Mouse (Mus musculus): ENCODE results near the gene Zbtb7b.
"Not testable (repeated sequence)": the region's sequence is repeated elsewhere in the genome, so short reads cannot be mapped to it uniquely, and the experiment has no call there.

The Zbtb7b gene

DNA sequence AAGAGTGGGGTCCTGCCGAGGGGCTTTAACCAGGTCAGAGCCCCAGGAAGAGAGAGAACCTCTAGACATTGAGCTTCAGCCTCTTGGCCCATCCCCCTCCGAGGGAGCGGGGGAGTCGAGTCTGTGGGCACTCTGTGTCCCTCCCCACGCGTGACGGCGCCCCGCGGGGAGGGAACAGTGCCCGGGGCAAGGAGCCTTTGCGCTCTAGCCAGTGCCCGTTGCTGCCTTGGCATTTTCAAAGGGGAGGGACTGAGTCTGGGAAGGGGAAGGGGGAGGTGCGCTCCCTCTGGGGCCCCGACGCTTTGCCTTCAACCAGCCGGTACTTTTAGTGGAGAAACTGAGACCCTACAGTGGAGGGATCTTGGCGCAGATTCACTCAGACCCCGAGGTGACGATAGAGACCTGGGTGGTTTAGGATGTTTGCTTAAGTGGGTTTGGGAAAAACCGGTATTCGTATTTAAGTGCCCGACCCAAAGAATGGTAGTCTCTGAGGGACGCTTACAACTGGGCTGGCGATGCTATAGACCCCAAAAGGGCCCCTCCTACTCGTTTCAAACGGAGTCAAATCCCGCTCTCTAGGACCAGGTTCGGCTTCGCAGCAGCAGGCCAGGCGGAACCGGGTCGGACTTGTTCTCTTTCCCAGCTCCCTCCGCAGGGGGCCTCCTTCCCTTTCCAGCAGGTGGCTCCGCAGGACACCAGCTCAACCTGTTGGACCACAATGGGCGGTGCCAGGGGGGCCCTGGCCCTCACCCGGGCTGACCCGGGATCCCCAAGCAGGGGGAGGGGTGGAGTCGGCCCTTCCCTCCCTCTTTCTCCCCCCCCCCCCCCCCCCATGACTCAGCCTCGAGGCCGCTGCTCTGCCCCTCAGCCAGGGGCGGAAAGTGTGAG lies at the start of gene Zbtb7b:
Gene Zbtb7b, minus strand, starts transcription at position 771 of the 888 bp plus-strand sequence.
- DNase-seq, result peak; percentile 94

DNA sequence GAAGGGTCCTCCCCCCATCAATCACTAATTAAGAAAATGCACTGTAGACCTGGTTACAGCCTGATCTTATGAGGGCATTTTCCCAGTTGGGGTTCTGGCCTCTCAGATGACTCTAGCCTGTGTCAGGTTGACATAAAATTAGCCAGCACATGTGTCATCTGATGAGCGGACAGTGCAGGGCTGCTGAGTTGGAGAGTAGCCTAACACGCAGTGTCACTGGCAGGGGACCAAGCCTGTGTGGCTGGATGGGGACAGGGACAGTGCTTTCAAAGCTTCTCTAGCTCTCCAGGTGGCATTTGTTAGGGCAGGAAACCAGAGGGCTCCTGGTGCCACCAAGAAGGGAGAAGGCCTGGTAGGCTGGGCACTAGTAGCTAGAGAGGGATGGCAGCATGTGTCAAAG lies 46.1 kb upstream of the Zbtb7b start:
- DNase-seq, result no peak

DNA sequence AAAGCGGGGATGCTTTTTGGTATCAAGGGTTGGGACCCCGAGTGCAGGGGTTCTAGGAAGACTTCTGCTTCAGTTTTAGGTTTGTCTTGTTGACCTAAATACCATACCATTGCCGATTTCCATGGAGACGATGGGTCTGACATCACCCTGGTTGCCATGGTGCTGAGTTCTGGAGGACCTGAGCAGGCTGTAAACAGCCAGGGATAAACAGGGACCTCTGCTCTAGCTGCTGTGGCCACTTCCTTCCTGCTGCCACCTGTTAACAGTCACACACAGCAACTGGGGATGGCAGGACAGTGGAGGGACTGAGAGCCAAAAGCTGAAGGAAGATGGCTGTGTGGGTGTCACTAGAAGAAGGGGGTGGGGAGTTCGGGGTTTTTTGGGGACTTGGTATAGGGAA lies 42.7 kb upstream of the Zbtb7b start:
- DNase-seq, result no peak

DNA sequence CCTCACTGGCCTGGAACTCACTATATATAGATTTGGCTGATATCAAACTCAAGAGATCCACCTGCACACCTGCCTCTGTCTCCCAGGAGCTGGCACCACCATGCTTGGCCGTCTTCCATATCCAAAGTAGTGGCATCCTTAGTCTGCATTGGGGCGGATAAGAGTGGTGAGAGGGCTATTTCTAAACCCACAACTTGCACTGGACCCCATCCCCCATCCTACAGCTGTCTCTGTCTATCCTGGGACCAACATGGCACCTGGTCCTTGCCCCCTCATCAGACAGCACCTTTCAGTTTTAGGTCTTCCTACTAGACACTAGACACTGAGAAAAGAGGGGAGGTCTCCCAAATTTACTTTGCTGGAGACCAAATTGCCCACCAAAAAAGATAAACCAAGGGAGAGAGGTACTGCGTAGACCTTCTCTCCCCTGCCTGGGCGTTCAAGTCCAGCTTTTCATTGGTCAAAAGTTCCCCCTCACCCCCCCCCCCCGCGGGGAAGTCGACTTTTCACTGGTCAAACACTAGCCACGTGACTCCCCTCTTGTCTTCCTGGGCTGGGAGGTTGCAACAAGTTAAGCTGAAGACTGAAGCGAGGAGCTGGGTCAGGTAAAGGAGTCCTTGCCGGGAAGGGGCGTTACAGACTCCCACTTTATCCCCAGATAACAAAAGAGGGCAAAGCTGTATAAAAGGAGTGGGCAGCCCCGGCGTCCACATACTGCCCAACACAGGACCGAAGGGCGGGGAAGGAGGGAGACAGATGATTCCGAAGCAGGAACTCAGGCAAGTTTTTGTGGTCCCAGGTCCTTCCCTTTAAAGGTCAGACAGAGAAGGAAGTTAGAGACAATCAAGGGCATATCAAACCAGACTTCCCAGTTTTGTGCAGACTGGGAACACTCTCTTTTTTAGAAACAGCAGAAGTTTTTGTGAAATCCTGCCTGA lies 41.9 kb upstream of the Zbtb7b start, which contains the start of gene Pbxip1:
Gene Pbxip1, plus strand, starts transcription at position 531 of the 938 bp plus-strand sequence.
- peak; percentile 82 for DNase-seq

DNA sequence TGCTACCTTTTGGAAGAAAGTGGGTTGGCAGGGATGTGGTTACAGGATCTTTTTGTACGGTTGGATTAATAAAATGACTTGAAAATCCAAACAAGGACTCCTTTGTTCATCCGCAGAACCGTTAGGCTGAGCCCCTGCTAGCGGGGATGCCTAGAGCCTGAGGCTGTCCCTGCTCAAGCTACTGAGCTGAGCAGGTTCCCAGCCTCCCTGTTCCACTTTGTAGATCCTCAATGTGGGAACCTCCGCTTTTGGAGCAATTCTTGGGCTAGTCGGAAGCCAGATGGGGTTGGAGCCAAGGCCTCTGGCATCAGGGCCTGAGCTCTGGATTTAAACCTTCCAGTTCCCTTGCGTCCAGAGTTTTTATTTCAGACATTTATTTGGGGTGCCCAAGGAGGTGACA lies 40.5 kb upstream of the Zbtb7b start:
- DNase-seq, result no peak

DNA sequence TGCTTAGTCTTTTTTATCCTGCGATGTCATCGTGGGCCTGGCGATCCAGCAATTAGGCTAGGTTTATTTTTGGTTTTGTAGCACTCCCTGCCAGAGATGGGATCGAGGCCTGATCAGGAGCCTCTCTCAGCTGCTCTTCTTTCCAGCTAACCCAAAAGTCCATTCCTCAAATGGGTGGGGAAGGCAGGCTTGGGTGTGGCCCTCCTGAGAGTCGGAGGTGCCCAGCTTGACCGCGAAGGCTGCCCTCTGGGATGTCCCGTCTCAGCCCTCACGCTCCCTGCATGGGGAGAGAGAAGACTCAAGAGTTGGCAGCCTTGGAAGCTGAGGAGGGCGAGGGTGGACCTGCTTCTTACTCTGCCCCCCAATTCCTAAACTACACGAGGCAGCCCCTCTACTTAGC lies 40.0 kb upstream of the Zbtb7b start:
- DNase-seq, result no peak

DNA sequence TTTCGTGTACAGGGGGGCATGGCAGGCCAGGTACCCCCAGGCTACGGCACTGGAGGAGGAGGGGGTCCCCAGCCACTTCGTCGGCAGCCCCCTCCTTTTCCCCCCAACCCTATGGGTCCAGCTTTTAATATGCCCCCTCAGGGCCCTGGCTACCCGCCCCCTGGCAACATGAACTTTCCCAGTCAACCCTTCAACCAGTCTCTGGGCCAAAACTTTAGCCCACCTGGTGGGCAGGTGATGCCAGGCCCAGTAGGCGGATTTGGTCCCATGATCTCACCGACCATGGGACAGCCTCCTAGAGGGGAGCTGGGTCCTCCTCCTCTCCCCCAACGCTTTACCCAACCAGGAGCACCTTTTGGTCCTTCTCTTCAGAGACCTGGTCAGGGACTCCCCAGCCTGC lies 38.0 kb upstream of the Zbtb7b start:
- no peak for DNase-seq

DNA sequence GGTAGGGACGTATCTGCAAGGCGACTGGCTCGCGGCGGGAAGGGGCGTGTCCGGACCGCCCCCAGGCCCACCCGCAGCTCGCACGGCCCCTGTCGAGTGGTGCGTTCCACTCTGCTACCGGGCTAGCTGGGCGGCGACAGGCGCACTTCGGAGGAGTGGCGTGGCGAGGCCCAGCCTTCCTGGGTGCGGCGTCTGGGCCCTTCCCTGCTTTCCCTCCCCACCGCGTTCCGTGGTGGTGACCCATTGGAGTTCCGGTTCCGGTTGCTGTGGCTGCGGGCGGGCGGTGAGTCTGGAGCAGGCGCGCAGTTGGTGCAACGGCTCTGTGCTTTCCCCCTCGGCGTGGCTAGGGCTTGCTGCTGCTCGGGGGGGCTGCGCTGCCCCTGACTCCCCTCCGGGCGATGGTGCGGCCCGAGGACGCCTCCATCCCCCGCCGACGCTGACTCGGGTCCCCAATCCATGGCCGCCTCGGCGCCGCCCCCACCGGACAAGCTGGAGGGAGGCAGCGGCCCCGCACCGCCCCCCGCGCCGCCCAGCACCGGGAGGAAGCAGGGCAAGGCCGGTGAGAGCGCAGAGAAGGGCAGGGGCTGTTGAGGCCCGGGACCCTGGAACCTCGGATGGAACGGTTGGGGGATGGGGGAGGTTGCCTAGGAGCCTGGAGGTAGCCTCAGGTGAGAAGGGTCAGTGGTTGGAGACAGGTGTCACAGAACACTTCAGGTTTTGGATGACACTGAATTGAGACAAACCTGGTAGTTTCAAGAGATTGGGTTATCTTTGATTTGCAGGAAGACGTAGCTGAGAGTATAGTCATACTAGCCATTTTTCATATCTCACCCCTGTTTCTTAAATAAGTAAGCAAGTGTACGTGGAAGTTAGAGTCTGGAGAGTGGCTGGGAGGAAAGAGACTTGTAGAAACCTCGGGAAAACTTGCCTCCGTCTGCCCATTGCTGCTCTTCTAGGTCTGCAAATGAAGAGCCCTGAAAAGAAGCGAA lies 35.9 kb upstream of the Zbtb7b start, which contains the start of gene Pygo2:
Gene Pygo2, plus strand, starts transcription at position 44 of the 989 bp plus-strand sequence.
- peak; percentile 97 for DNase-seq

DNA sequence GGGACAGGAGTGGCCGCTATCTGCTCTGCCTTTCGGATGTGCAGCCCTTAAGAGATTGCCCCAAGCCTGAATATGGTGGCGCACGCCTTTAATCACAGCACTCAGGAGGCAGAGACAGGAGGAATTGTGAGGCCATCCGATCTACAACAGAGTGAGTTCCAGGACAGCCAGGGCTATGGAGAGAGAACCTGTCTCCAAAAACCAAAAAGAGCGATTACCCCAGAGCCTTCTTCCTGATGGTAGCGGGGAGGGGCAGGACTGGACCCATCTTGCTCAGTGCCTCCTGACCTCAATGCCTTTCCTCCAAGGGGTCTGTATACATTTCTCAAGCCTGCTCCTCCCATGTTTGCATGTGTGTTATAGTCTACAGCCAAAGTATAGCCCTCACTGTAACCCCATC lies 34.4 kb upstream of the Zbtb7b start:
- not testable (repeated sequence) for DNase-seq

DNA sequence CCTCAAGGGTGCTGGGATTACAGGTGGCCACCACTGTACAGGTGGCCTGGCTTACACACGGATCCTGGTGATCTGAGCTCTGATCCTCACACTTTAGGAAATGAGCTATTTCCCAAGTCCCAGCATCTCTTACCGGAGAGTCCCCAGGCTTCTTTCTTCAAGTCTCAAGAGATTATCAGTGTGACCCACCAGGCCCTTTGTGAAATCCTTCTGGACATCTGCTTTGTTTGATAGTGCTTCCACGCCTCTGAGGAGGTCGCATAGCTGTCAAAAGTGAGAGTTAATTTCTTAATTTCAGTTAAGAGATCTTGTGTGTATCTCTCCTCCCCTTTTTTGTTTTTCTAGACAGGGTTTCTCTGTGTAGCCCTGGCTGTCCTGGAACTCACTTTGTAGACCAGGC lies 31.3 kb upstream of the Zbtb7b start:
- no peak for DNase-seq

DNA sequence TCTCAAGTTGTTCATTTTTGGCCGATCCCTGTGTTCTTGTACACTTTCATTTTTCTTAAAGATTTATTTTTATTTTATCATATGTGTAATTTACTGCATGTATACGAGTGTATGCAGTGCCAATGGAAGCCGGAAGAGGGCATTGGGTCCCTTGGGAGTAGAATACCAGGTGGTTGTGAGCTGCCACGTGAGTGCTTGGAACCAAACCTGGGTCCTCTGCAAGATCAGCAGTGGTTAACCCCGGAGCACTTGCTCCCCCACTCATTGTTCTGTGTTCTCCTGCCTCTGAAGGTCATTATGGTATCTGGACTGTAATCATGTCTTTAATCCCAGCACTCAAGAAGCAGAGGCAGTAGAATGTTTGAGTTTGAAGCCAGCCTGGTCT lies 30.6 kb upstream of the Zbtb7b start:
- DNase-seq, result no peak

DNA sequence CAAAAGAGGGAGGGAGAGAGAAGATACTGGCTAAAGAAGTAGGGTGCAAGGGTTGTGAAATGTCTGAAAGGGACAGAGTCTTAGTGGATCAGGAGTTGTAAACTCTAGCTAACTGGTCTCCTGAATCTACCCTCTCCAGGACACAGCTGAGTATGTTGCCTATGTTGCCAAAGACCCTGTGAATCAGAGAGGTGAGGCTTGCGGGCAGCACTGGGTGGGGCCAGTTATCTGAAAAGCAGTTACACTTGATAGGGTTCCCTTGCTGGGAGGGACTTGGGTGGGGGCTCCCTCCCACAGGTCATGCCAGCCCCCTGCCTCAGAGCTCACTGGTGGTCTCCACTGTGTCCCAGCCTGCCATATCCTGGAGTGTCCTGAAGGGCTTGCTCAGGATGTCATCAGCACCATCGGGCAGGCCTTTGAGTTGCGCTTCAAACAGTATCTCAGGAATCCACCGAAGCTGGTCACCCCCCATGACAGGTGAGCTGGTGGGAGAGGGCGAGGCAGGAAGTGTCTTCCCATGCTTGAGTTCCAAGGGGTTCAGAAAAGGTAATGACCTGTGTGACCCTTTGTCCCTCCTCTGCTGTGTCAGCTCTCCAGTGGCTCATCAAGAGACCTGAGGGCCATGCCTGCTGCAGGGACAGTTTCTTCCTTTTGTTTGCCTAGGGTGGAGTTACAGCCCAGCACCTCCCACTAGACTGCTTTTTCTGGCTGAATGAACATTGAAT lies 30.0 kb upstream of the Zbtb7b start:
- no peak for DNase-seq

DNA sequence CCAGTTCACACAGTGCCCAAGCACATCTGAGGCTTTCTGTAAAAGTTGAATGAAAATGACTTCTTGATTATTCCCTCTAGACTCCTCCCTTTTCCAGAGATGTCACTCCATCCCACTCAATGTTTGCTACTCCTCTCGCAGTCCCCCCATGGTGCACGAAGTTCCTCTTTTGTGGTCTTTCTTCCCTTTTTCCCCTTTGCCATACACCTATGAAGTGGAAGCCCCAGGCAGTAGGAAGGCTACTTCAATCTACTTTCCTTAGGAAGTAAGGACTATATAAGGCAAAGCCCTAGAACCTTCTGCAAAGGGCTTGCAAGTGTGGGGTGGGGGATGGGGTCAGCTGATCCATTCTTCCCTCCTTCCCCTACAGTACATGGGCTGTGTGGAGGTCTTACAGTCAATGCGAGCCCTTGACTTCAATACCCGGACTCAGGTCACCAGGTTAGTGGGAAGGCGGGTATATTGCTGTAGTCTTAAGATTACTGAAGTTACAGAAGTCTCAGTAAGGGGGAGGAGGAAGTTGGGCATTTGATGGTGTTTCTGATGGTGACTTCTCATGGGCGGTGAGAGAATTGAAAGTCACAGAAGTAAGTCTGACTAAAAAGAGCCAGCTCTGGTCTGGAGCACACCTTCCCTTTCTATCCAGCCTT lies 28.1 kb upstream of the Zbtb7b start:
- no peak for DNase-seq

DNA sequence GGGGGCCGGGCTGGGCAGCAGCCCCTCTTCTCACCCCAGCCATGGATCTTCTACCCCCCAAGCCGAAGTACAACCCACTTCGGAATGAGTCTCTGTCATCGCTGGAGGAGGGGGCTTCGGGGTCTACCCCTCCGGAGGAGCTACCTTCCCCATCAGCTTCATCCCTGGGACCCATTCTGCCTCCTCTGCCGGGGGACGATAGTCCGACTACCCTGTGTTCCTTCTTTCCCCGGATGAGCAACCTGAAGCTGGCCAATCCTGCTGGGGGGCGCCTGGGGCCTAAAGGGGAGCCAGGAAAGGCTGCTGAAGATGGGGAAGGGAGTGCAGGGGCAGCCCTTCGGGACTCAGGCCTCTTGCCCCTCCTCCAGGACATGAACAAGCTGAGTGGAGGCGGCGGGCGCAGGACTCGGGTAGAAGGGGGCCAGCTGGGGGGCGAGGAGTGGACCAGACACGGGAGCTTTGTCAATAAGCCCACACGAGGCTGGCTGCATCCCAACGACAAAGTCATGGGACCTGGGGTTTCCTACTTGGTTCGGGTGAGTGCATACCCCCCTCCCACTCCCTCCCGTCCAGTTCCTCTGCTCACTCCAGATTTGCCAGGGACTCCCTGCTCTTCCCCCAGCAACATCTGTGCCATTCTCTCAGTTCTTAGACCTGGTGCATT lies 27.4 kb upstream of the Zbtb7b start:
- DNase-seq, result no peak

DNA sequence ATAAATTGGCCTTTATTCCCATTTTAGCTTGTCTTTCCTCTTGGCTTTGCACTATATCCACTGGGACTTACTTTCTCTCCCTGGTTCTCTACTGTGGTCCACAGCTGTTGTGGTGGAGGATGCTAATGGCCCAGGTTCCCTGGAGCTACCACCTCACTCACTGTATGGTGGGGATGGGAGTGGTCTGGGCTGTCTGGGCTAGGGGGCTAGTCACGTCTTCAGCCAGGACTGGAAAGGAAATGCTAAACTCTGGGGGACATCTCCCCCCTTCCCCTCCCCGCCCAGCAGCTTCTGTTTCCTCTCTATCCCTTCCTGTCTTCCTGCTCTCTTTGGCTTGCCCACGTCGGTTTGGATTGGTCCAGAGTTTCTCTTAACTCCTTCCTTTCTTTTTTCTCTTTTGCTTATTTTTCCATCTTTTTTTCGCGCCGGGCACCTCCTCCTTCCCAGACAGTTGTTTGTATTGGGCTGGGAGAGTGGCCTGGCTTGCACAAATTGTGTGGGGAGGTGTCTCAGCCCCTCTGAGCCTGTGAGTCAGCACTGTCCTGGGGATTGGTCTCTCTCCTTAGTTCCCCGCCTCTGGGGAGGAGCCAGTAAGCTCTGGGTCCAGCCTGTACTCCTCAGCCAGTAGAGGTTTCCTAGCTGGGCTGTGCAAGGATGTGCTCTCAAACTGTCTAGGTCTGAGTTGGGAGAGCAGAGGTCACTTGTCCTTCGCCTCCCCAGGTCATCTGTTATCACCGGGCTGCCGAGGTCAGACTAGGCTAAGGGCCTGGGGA lies 26.6 kb upstream of the Zbtb7b start:
- peak; percentile 78 for DNase-seq

DNA sequence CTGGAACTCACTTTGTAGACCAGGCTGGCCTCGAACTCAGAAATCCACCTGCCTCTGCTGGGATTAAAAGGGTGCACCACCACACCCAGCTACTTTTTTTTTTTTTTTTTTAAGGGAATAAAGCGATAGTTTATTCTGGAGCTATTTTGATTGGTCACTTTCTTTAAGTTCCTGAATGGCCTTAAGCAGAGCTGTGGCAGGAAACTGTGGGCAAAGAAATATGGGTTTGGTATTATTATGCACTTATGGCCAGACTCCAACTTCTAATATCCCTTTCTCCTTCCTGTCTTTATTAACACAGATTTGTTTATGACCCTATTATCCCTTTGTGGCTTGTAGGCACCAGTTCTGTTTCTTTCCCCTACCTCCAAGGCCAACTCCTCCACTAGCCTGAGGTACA lies 25.8 kb upstream of the Zbtb7b start:
- DNase-seq, result no peak

DNA sequence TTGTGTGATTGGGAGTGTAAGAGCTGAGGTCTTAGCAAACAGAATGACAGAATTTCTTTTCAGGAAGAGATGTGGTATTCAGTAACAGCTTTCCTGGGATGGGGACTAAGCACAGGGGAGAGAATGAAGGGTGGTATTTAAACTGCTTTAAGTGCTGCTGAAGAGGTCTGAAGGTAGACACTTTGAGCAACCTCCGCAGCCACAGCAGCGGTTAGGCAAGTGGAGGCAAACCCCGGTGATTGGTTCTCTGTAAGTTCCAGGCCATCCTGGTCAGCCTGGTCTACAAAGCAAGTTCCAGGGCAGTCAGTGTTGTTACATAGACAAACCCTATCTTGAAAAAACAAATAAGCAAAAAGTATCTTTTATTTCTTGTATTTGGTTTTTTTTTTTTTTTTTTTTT lies 25.4 kb upstream of the Zbtb7b start:
- no peak for DNase-seq

DNA sequence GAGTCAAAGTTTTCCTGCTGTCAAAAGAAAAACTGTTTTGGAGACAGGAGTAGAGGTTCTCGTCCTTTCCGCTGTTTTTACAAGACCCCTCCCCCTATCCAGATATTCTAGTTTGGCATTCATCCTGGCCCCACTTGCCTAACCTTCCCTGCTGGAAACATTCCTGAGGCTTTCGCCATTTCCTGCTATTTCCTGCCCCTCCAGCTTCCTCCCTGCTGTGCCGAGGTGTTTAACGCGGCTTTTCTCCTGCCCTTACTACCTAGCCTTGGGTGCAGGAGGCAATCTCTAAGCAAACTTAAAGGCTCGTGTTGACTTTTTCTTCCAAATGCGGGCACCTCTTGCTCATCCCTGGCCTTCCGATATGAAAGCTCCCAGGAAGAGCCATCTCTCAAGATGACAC lies 25.0 kb upstream of the Zbtb7b start:
- peak; percentile 77 for DNase-seq

DNA sequence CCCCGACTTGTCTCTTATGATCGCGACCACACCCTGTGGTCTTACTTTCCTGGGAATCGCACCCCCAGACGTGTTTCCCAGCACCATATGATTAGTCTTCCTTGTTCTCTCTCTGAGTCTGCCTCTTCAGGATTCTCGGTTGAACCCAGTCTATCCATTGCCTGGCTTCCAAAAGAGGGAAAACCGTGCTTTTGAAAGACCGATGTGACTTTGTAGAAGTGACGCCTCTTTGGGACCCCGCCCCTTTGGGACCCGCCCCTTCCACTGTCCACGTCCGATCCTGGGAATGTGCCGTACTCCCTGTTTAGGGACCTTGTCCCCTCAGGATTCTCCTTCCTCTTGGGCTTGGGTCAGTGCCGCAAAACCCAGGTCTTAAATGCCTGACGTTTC lies 24.3 kb upstream of the Zbtb7b start:
- peak; percentile 86 for DNase-seq
